Mouse (Mus musculus) heart, embryonic 14.5 days (tissue): ENCODE measurements at regions not wholly inside any gene's neighbourhood (a gene's known extent, or its start where the extent isn't known, plus 50 kb on each side); places are given as distances from the start of the nearest gene placed in this dataset.

Experiments used
- ATAC-seq: fragments of 200-750 bp; cut with Nextera tagmentation; 2 replicates; pipeline ENCODE4 v1.8.0; 2017; ENCODE audit warnings: low read depth, moderate TSS enrichment; ENCODE audit not compliant: insufficient number of reproducible peaks, insufficient read depth, low FRiP score
- H3K27ac ChIP-seq, 2 experiments: fragments of 200-500 bp in 1 of 2; fragments of 300-500 bp in 1 of 2; sonication (generic) in 1 of 2; replicated peaks in 1 of 2; 2 replicates each; pipeline ENCODE4 v1.5.1; 2012 to 2014; ENCODE audit warnings: low read depth in 2 of 2, low read length in 2 of 2, control low read depth in 1 of 2, mild to moderate bottlenecking in 1 of 2, mixed read lengths in 1 of 2; ENCODE audit not compliant: control insufficient read depth in 1 of 2, insufficient read depth in 1 of 2
- H3K27me3 ChIP-seq: fragments of 300-500 bp; sonication (generic); 2 replicates; pipeline ENCODE4 v1.6.1; 2014; ENCODE audit warnings: mild to moderate bottlenecking, low read length, control low read depth; ENCODE audit not compliant: control insufficient read depth, insufficient read depth
- H3K36me3 ChIP-seq: fragments of 300-500 bp; sonication (generic); 2 replicates; pipeline ENCODE4 v1.6.1; 2014; ENCODE audit warnings: mild to moderate bottlenecking, control low read depth, low read length, mixed read lengths; ENCODE audit not compliant: control insufficient read depth, insufficient read depth
- H3K4me1 ChIP-seq, 2 experiments: fragments of 200-500 bp in 1 of 2; fragments of 300-500 bp in 1 of 2; sonication (generic) in 1 of 2; 2 replicates each; pipeline ENCODE4 v1.6.1; 2012 to 2014; ENCODE audit warnings: low read length in 2 of 2, control low read depth in 1 of 2, mixed read lengths in 1 of 2; ENCODE audit not compliant: control insufficient read depth in 2 of 2, insufficient read depth in 2 of 2
- H3K4me2 ChIP-seq: fragments of 300-500 bp; sonication (generic); 2 replicates; pipeline ENCODE4 v1.6.1; 2014; ENCODE audit warnings: mild to moderate bottlenecking, low read length
- H3K4me3 ChIP-seq, 2 experiments: fragments of 200-500 bp in 1 of 2; fragments of 300-500 bp in 1 of 2; sonication (generic) in 1 of 2; 2 replicates each; pipeline ENCODE4 v1.5.1; 2012 to 2014; ENCODE audit warnings: low read length in 2 of 2, mild to moderate bottlenecking in 2 of 2, control low read depth in 1 of 2, low read depth in 1 of 2, moderate library complexity in 1 of 2; ENCODE audit not compliant: control insufficient read depth in 1 of 2, insufficient read depth in 1 of 2
- H3K9ac ChIP-seq: fragments of 300-500 bp; sonication (generic); 2 replicates; pipeline ENCODE4 v1.6.1; 2014; ENCODE audit warnings: mild to moderate bottlenecking, low read length
- H3K9me3 ChIP-seq: fragments of 300-500 bp; sonication (generic); 2 replicates; pipeline ENCODE4 v1.6.1; 2016; ENCODE audit warnings: low read length, control low read depth; ENCODE audit not compliant: control insufficient read depth
- WGBS: fragments of 180-500 bp; shearing (Covaris S2); extraction: QIAGEN DNeasy Blood & Tissue Kit; methylation state at CpG from one replicate; pipeline ENCODE4 v1.1.7; 2014; 5-methylcytosine and 5-hydroxymethylcytosine counted together

DNA sequence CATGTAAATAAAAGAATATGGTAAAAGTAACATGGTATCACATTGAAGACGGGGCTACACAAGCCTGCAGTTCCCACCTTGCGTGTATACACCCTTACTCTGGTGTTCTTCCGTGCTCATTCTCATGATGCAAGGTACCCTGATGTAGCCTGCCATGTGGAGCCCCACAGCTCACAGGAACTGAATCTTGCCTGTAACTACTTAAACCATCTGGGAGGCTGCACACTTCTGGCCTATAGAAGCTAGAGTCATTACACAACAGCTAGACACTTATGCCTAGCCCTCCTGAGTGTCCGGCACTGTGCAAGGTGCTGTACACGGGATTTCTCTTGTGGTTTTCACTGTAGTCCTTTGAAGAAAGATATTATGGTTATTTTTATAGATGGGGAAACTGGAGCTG lies 210.8 kb upstream of the Map3k1 start:
- Histone ChIP-seq H3K9ac (no peak overlapping the region), H3K4me1 (peaks cover 2% of the 10 kb centered on the region in 2 experiments; a peak in 1 of 4 replicates), H3K27ac (no peak overlapping the region), H3K27me3 (no peaks in the 10 kb centered on the region), H3K9me3 (no peaks in the 10 kb centered on the region), H3K4me2 (no peak overlapping the region), H3K4me3 (no peak overlapping the region), H3K36me3 (no peaks in the 10 kb centered on the region)
- 82% methylated on average over 5 of the region's 5 CpGs for WGBS
- ATAC-seq: no peak

- Histone ChIP-seq H3K9ac (no peak overlapping the region), H3K27ac (no peak overlapping the region), H3K9me3 (no peaks in the 10 kb centered on the region), H3K27me3 (no peaks in the 10 kb centered on the region), H3K4me1 (peaks cover 2% of the 10 kb centered on the region in 2 experiments; a peak in 2 of 4 replicates), H3K4me3 (no peak overlapping the region), H3K36me3 (no peaks in the 10 kb centered on the region), H3K4me2 (no peak overlapping the region)
- ATAC-seq: no peak
- 44% methylated on average over 4 of the region's 4 CpGs for WGBS
These were observed 214.4 kb upstream of the Map3k1 start for GRCm38 (mm10) chr13:112023171-112023570.

DNA sequence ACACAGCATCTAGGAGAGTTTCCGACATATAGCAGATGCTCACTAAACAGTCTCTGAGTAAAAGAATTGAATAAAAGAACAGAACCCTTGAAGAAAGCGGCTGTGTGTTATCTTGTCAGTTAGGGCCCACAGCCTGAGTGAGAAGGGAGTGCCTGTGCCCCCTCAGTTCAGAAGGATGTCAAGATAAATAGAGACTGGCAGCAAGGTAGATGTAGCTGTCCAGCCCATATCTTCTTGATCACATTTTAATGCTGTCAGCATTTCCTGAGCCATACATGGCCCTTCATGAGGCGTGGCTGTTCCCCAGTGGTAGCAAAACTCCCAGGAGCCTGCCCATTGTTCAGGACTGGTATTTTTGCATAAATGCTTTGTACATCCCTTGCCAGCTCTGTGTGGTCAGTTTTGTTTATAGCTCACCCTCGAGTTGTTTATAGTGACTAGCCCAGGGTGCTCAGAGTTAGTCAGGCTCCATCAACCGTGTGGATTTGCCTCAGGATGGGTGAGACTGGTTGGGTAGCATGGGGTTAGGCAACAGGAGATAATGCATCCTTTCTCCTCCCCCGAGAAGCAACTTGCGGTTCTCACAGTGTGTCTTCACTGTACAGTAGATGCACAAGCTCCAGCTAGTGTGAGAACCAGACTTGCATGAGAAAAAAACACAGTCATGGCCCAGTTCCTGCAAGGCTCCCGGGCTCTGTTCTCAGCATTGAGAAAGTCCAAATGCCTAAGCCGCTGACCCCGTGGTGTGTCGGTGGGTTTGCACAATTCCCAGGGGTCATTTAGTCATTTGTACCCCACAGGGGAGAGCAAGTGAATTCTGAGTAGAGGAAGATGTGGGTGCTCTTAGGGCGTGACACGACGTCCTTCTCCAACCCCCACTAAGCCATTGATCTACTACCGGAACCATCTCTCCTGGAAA lies 216.1 kb upstream of the Map3k1 start:
- Histone ChIP-seq H3K4me3 (no peak overlapping the region), H3K9me3 (no peaks in the 10 kb centered on the region), H3K36me3 (no peaks in the 10 kb centered on the region), H3K4me1 (peaks cover 2% of the 10 kb centered on the region in 2 experiments; a peak in 2 of 4 replicates), H3K27me3 (no peaks in the 10 kb centered on the region), H3K27ac (no peak overlapping the region), H3K9ac (no peak overlapping the region), H3K4me2 (no peak overlapping the region)
- WGBS: 89% methylated on average over 15 of the region's 15 CpGs
- no peak for ATAC-seq

GRCm38 (mm10) chr13:112025586-112025950 lies 216.8 kb upstream of the Map3k1 start:
- WGBS: 75% methylated on average over 5 of the region's 5 CpGs
- Histone ChIP-seq H3K4me2 (no peak overlapping the region), H3K36me3 (no peaks in the 10 kb centered on the region), H3K4me1 (peaks cover 2% of the 10 kb centered on the region in 2 experiments; a peak in 2 of 4 replicates), H3K27ac (no peak overlapping the region), H3K27me3 (no peaks in the 10 kb centered on the region), H3K4me3 (no peak overlapping the region), H3K9ac (no peak overlapping the region), H3K9me3 (no peaks in the 10 kb centered on the region)
- ATAC-seq: no peak

DNA sequence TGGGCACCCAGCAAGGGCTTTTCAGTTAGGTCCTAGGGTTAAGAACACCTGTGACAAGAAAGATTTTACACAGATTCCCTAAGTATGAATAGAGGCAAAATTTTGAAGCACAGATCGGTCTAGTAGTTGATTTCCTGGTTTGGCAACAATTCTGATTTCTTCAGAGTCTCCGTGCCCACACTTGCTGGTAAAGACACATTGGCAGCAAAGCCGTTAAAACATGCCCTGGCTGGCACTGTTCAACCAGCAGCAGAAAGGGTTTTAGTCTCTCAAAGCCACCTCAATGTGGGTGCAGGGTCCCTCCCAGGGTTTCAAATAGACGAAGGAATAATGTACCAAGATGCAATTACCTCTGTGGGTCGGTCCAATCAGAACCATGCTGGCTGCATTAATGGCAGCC lies 218.9 kb upstream of the Map3k1 start:
- Histone ChIP-seq H3K27ac (no peak overlapping the region), H3K4me1 (peaks cover 2% of the 10 kb centered on the region in 2 experiments; a peak in 2 of 4 replicates), H3K36me3 (no peaks in the 10 kb centered on the region), H3K9me3 (no peaks in the 10 kb centered on the region), H3K27me3 (no peaks in the 10 kb centered on the region), H3K4me3 (no peak overlapping the region), H3K4me2 (no peak overlapping the region), H3K9ac (no peak overlapping the region)
- 87% methylated on average over 5 of the region's 5 CpGs for WGBS
- ATAC-seq: no peak

- no peaks in the 10 kb centered on the region for H3K4me1 ChIP-seq
- no peak overlapping the region for H3K4me3 ChIP-seq
- H3K27me3 ChIP-seq: no peaks in the 10 kb centered on the region
- ATAC-seq: no peak
- no peaks in the 10 kb centered on the region for H3K36me3 ChIP-seq
- H3K4me2 ChIP-seq: no peak overlapping the region
- no peak overlapping the region for H3K9ac ChIP-seq
- H3K27ac ChIP-seq: no peak overlapping the region
- 71% methylated on average over 11 of the region's 11 CpGs for WGBS
- no peaks in the 10 kb centered on the region for H3K9me3 ChIP-seq
These were observed 222.3 kb upstream of the Map3k1 start for GRCm38 (mm10) chr13:112031061-112031460.

- WGBS: 90% methylated on average over 24 of the region's 24 CpGs
- H3K27me3 ChIP-seq: no peaks in the 10 kb centered on the region
- no peaks in the 10 kb centered on the region for H3K4me1 ChIP-seq
- H3K4me2 ChIP-seq: no peak overlapping the region
- H3K4me3 ChIP-seq: no peak overlapping the region
- no peaks in the 10 kb centered on the region for H3K36me3 ChIP-seq
- ATAC-seq: no peak
- no peaks in the 10 kb centered on the region for H3K9me3 ChIP-seq
- H3K27ac ChIP-seq: no peak overlapping the region
- H3K9ac ChIP-seq: no peak overlapping the region
These were observed 223.0 kb upstream of the Map3k1 start for GRCm38 (mm10) chr13:112031631-112032320.
